Mouse (Mus musculus): ENCODE results near the gene Fbln1. TPM values are rescaled to one million over a fixed set of nuclear protein-coding genes. Genes with fewer than 3 reads are reported as not detected.

Gene Fbln1
- polyA plus RNA-seq, 1 experiment = 32.4 TPM

- peaks cover 25% of the 10 kb centered on the region for H3K36me3 ChIP-seq (ENCODE audit: control insufficient read depth, insufficient read depth)
- no peaks in the 10 kb centered on the region for H3K79me3 ChIP-seq (ENCODE audit: low read depth)
- H3K4me3 ChIP-seq (ENCODE audit: insufficient read depth, poor library complexity, severe bottlenecking) = no peak overlapping the region
- H3K79me2 ChIP-seq (ENCODE audit: control insufficient read depth, insufficient read depth) = no peaks in the 10 kb centered on the region
- H3ac ChIP-seq (ENCODE audit: control insufficient read depth, insufficient read length, low read depth) = no peak overlapping the region
- TF ChIP-seq FOSL1 (IDR thresholded peaks at IDR 0.05; ENCODE audit: insufficient read depth, low read length, poor library complexity, severe bottlenecking) (no peak), CEBPB (IDR thresholded peaks at IDR 0.05; ENCODE audit: low read depth) (no peak), CTCF (IDR thresholded peaks at IDR 0.05; ENCODE audit: control insufficient read depth, insufficient read depth, insufficient read length) (no peak), MYOG (IDR thresholded peaks at IDR 0.05; ENCODE audit: control insufficient read depth, extremely low read depth, insufficient read length) (no peak), MAX (IDR thresholded peaks at IDR 0.05) (no peak), USF1 (IDR thresholded peaks at IDR 0.05; ENCODE audit: low read depth) (no peak), MYOD1 (IDR thresholded peaks at IDR 0.05; ENCODE audit: control insufficient read depth, insufficient read length, low read depth) (no peak)
- H3K27me3 ChIP-seq (ENCODE audit: control insufficient read depth, insufficient read depth, insufficient read length) = no peaks in the 10 kb centered on the region
Observed at GRCm38 (mm10) chr15:85225693-85226092, 19.9 kb downstream of the Fbln1 start.

- no peaks in the 10 kb centered on the region for H3K79me2 ChIP-seq (ENCODE audit: control insufficient read depth, insufficient read depth)
- peaks cover 21% of the 10 kb centered on the region for H3K36me3 ChIP-seq (ENCODE audit: control insufficient read depth, insufficient read depth)
Observed at GRCm38 (mm10) chr15:85226841-85227240, 21.1 kb downstream of the Fbln1 start.

GRCm38 (mm10) chr15:85228568-85228967, 22.8 kb downstream of the Fbln1 start:
- no peaks in the 10 kb centered on the region for H3K79me2 ChIP-seq (ENCODE audit: control insufficient read depth, insufficient read depth)
- no peaks in the 10 kb centered on the region for H3K79me3 ChIP-seq (ENCODE audit: low read depth)
- no peak overlapping the region for H3ac ChIP-seq (ENCODE audit: control insufficient read depth, insufficient read length, low read depth)
- peaks cover 10% of the 10 kb centered on the region for H3K36me3 ChIP-seq (ENCODE audit: control insufficient read depth, insufficient read depth)
- H3K4me3 ChIP-seq (ENCODE audit: insufficient read depth, poor library complexity, severe bottlenecking) = no peak overlapping the region
- no peak for TF ChIP-seq FOSL1 (IDR thresholded peaks at IDR 0.05; ENCODE audit: insufficient read depth, low read length, poor library complexity, severe bottlenecking)
- no peak for TF ChIP-seq MAX (IDR thresholded peaks at IDR 0.05)
- no peak for TF ChIP-seq MYOD1 (IDR thresholded peaks at IDR 0.05; ENCODE audit: control insufficient read depth, insufficient read length, low read depth)
- TF ChIP-seq CEBPB (IDR thresholded peaks at IDR 0.05; ENCODE audit: low read depth) = no peak
- no peak for TF ChIP-seq MYOG (IDR thresholded peaks at IDR 0.05; ENCODE audit: control insufficient read depth, extremely low read depth, insufficient read length)
- no peak for TF ChIP-seq CTCF (IDR thresholded peaks at IDR 0.05; ENCODE audit: control insufficient read depth, insufficient read depth, insufficient read length)
- TF ChIP-seq USF1 (IDR thresholded peaks at IDR 0.05; ENCODE audit: low read depth) = peak; percentile 42
- no peaks in the 10 kb centered on the region for H3K27me3 ChIP-seq (ENCODE audit: control insufficient read depth, insufficient read depth, insufficient read length)

More at GRCm38 (mm10) chr15:85226841-85227240, 21.1 kb downstream of the Fbln1 start:
- no peaks in the 10 kb centered on the region for H3K27me3 ChIP-seq (ENCODE audit: control insufficient read depth, insufficient read depth, insufficient read length)
- no peak overlapping the region for H3K4me3 ChIP-seq (ENCODE audit: insufficient read depth, poor library complexity, severe bottlenecking)
- no peak overlapping the region for H3ac ChIP-seq (ENCODE audit: control insufficient read depth, insufficient read length, low read depth)
- TF ChIP-seq USF1 (IDR thresholded peaks at IDR 0.05; ENCODE audit: low read depth) (no peak), MYOG (IDR thresholded peaks at IDR 0.05; ENCODE audit: control insufficient read depth, extremely low read depth, insufficient read length) (no peak), FOSL1 (IDR thresholded peaks at IDR 0.05; ENCODE audit: insufficient read depth, low read length, poor library complexity, severe bottlenecking) (no peak)
- no peaks in the 10 kb centered on the region for H3K79me3 ChIP-seq (ENCODE audit: low read depth)

- Histone ChIP-seq H3K79me3 (ENCODE audit: low read depth) (no peaks in the 10 kb centered on the region), H3ac (ENCODE audit: control insufficient read depth, insufficient read length, low read depth) (no peak overlapping the region), H3K27me3 (ENCODE audit: control insufficient read depth, insufficient read depth, insufficient read length) (no peaks in the 10 kb centered on the region), H3K36me3 (ENCODE audit: control insufficient read depth, insufficient read depth) (peaks cover 3% of the 10 kb centered on the region), H3K4me3 (ENCODE audit: insufficient read depth, poor library complexity, severe bottlenecking) (no peak overlapping the region), H3K79me2 (ENCODE audit: control insufficient read depth, insufficient read depth) (no peaks in the 10 kb centered on the region)
- TF ChIP-seq MYOG (IDR thresholded peaks at IDR 0.05; ENCODE audit: control insufficient read depth, extremely low read depth, insufficient read length) (no peak), FOSL1 (IDR thresholded peaks at IDR 0.05; ENCODE audit: insufficient read depth, low read length, poor library complexity, severe bottlenecking) (no peak), MYOD1 (IDR thresholded peaks at IDR 0.05; ENCODE audit: control insufficient read depth, insufficient read length, low read depth) (no peak), USF1 (IDR thresholded peaks at IDR 0.05; ENCODE audit: low read depth) (no peak), CEBPB (IDR thresholded peaks at IDR 0.05; ENCODE audit: low read depth) (no peak), MAX (IDR thresholded peaks at IDR 0.05) (no peak), CTCF (IDR thresholded peaks at IDR 0.05; ENCODE audit: control insufficient read depth, insufficient read depth, insufficient read length) (no peak)
Observed at GRCm38 (mm10) chr15:85229960-85230535, 24.3 kb downstream of the Fbln1 start.

- H3K36me3 ChIP-seq (ENCODE audit: control insufficient read depth, insufficient read depth) = peaks cover 3% of the 10 kb centered on the region
Observed at GRCm38 (mm10) chr15:85230613-85231012, 24.9 kb downstream of the Fbln1 start.

More at GRCm38 (mm10) chr15:85230613-85231012, 24.9 kb downstream of the Fbln1 start:
- Histone ChIP-seq H3ac (ENCODE audit: control insufficient read depth, insufficient read length, low read depth) (no peak overlapping the region), H3K27me3 (ENCODE audit: control insufficient read depth, insufficient read depth, insufficient read length) (no peaks in the 10 kb centered on the region), H3K79me3 (ENCODE audit: low read depth) (no peaks in the 10 kb centered on the region), H3K79me2 (ENCODE audit: control insufficient read depth, insufficient read depth) (no peaks in the 10 kb centered on the region), H3K4me3 (ENCODE audit: insufficient read depth, poor library complexity, severe bottlenecking) (no peak overlapping the region)
- TF ChIP-seq USF1 (IDR thresholded peaks at IDR 0.05; ENCODE audit: low read depth) (no peak), CEBPB (IDR thresholded peaks at IDR 0.05; ENCODE audit: low read depth) (no peak), MYOD1 (IDR thresholded peaks at IDR 0.05; ENCODE audit: control insufficient read depth, insufficient read length, low read depth) (no peak), MAX (IDR thresholded peaks at IDR 0.05) (no peak), FOSL1 (IDR thresholded peaks at IDR 0.05; ENCODE audit: insufficient read depth, low read length, poor library complexity, severe bottlenecking) (no peak), CTCF (IDR thresholded peaks at IDR 0.05; ENCODE audit: control insufficient read depth, insufficient read depth, insufficient read length) (no peak), MYOG (IDR thresholded peaks at IDR 0.05; ENCODE audit: control insufficient read depth, extremely low read depth, insufficient read length) (no peak)
